Mouse (Mus musculus) neural tube, embryonic 11.5 days (tissue): ENCODE measurements around the gene Tor1a. TPM values are rescaled to one million over a fixed set of nuclear protein-coding genes. Genes with fewer than 3 reads are reported as not detected.
A peak's percentile ranks its signal among the peaks of the same experiment; 100 is the strongest.
"Not testable (repeated sequence)": the region's sequence is repeated elsewhere in the genome, so short reads cannot be mapped to it uniquely, and the experiment has no call there.

ENCODE experiments used
- ATAC-seq: fragments of 200-750 bp; cut with Nextera tagmentation; 2 replicates; pipeline ENCODE4 v1.8.0; 2017; ENCODE audit warnings: moderate number of reproducible peaks, mild to moderate bottlenecking, moderate TSS enrichment, moderate library complexity; ENCODE audit not compliant: insufficient read depth, low FRiP score, low TSS enrichment
- DNase-seq: peaks from one replicate; pipeline ENCODE4 v3.0.0-alpha.2; 2015; ENCODE audit warnings: low spot score
- H3K27ac ChIP-seq: fragments of 300-500 bp; sonication (generic); 2 replicates; pipeline ENCODE4 v1.5.1; 2014; ENCODE audit warnings: low read depth, mild to moderate bottlenecking, low read length
- H3K27me3 ChIP-seq: fragments of 300-500 bp; sonication (generic); 2 replicates; pipeline ENCODE4 v1.6.1; 2014; ENCODE audit warnings: mild to moderate bottlenecking, low read length, mixed read lengths; ENCODE audit not compliant: control insufficient read depth, insufficient read depth
- H3K36me3 ChIP-seq: fragments of 300-500 bp; sonication (generic); 2 replicates; pipeline ENCODE4 v1.6.1; 2014; ENCODE audit warnings: mild to moderate bottlenecking, low read length, moderate library complexity, mixed read lengths; ENCODE audit not compliant: control insufficient read depth, insufficient read depth
- H3K4me1 ChIP-seq: fragments of 300-500 bp; sonication (generic); 2 replicates; pipeline ENCODE4 v1.6.1; 2014; ENCODE audit warnings: low read length, mixed read lengths; ENCODE audit not compliant: control insufficient read depth, insufficient read depth
- H3K4me2 ChIP-seq: fragments of 300-500 bp; sonication (generic); 2 replicates; pipeline ENCODE4 v1.6.1; 2014; ENCODE audit warnings: low read depth, mild to moderate bottlenecking, moderate library complexity
- H3K4me3 ChIP-seq: fragments of 300-500 bp; sonication (generic); 2 replicates; pipeline ENCODE4 v1.5.1; 2014; ENCODE audit warnings: low read depth, low read length
- H3K9ac ChIP-seq: fragments of 300-500 bp; sonication (generic); 2 replicates; pipeline ENCODE4 v1.6.1; 2014; ENCODE audit warnings: mild to moderate bottlenecking, low read length
- H3K9me3 ChIP-seq: fragments of 300-500 bp; sonication (generic); 2 replicates; pipeline ENCODE4 v1.6.1; 2016; ENCODE audit warnings: low read length; ENCODE audit not compliant: control insufficient read depth
- WGBS: fragments of 180-500 bp; shearing (Covaris S2); extraction: QIAGEN DNeasy Blood & Tissue Kit; methylation state at CpG from one replicate; pipeline ENCODE4 v1.1.7; 2014; 5-methylcytosine and 5-hydroxymethylcytosine counted together
- polyA plus RNA-seq: library from polyadenylated mRNA; unstranded; fragments of >200 nt; fragmentation: Nextera tagmentation; extraction: Ambion mirVana; gene quantifications from 2 replicates; pipeline ENCODE4 v1.2.1, GENCODE M21; 2014

Gene Tor1a
- polyA plus RNA-seq, 1 experiment from 2014 or later, result 81.8 TPM

DNA sequence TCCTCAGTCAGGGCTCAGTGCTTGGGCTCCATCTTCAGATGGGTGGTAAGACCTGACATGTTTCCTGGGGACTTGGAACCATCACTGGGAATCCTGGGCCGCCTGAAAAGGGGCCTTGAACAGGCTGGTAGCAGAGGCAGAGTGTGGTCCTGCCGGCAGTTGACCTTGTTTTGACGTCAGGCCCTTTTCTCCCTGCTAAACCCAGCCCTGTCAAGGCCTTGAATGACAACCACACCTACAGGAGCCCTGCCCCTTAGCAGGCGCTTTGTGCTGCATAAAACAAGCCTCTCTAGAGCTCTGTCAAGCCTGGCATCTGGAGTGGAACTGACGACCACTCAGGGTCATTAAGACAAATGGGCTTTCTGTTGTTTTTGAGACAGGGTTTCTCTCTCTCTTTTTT lies 7.9 kb downstream of the Tor1a start:
- Histone ChIP-seq H3K4me2 (no peak overlapping the region), H3K9me3 (no peaks in the 10 kb centered on the region), H3K27me3 (no peaks in the 10 kb centered on the region), H3K4me3 (no peak overlapping the region), H3K27ac (no peak overlapping the region), H3K4me1 (no peaks in the 10 kb centered on the region), H3K36me3 (peaks cover 24% of the 10 kb centered on the region), H3K9ac (no peak overlapping the region)
- 50% methylated on average over 5 of the region's 5 CpGs for WGBS
- no peak for DNase-seq
- no peak for ATAC-seq

DNA sequence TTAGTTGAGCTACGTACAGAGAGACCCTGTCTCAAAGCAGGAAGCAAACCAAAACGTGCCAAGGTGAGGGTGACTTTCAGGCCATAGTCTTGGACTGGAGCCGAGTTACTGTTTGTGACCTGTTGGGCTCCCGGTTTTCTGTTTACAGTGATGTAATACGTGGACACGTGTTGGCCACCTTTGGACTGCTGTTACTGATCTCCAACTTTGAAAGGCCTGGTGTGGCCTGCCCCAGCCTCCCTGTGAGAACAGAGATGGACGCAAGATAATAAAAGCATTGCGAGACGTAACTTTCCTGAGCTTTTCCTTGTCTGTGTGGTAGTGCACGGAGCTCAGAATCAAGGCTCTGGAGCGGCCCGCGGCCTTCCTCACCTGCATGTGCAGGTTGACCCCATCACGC lies 9.0 kb downstream of the Tor1a start:
- Histone ChIP-seq H3K36me3 (peaks cover 22% of the 10 kb centered on the region), H3K27me3 (no peaks in the 10 kb centered on the region), H3K4me3 (no peak overlapping the region), H3K9ac (no peak overlapping the region), H3K4me1 (peaks cover 8% of the 10 kb centered on the region), H3K4me2 (no peak overlapping the region), H3K27ac (no peak overlapping the region), H3K9me3 (no peaks in the 10 kb centered on the region)
- no peak for DNase-seq
- 94% methylated on average over 14 of the region's 14 CpGs for WGBS
- ATAC-seq, result no peak

DNA sequence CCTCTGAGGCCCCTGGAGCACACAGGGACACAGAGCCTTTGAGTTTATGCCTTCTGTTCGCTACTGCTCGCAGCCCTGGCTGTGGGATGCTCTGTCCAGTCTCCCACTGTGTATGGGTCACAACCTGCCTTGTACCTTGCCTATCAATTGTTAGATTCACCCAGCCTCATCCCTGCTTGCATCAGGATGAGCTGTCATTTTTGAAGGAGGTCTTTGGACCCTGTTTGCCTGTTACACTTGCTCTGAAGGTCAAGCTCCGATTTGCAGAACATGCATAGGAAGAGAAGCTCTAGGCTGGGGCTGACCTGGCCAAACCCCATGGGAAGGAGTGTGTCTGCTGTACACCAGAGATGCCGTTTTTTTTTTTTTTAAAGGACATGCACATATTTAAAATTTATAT lies 10.2 kb downstream of the Tor1a start:
- no peak overlapping the region for H3K27ac ChIP-seq
- peaks cover 16% of the 10 kb centered on the region for H3K36me3 ChIP-seq
- WGBS, result 83% methylated on average over 4 of the region's 4 CpGs
- peaks cover 11% of the 10 kb centered on the region for H3K4me1 ChIP-seq
- no peaks in the 10 kb centered on the region for H3K27me3 ChIP-seq
- H3K9me3 ChIP-seq, result no peaks in the 10 kb centered on the region
- no peak overlapping the region for H3K4me3 ChIP-seq
- no peak for ATAC-seq
- no peak overlapping the region for H3K9ac ChIP-seq
- no peak overlapping the region for H3K4me2 ChIP-seq
- DNase-seq, result no peak

DNA sequence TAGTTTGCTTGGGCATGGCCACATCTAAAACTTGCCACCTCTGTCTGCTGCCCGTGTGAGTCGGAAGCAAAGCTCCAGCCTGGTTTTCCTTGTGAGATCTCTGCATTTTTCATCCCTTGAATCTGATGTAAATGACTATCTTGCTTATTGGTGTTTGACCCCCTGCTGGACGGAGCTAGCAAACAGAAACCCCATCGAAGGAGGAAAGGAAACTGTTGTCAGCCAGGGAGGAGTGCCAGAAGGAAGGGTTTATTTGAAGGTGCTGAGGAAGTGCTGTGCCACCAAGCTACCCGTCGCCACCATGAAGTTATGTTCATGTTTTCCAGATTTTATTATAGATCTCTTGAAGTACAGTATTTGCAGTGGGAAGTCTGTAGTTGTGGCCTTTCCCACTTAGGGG lies 12.9 kb downstream of the Tor1a start:
- Histone ChIP-seq H3K9me3 (no peaks in the 10 kb centered on the region), H3K4me1 (peaks cover 11% of the 10 kb centered on the region), H3K4me2 (no peak overlapping the region), H3K9ac (no peak overlapping the region), H3K27me3 (no peaks in the 10 kb centered on the region), H3K27ac (no peak overlapping the region), H3K4me3 (no peak overlapping the region), H3K36me3 (peaks cover 6% of the 10 kb centered on the region; the same call in 1 of the 2 replicates)
- 78% methylated on average over 6 of the region's 6 CpGs for WGBS
- no peak for DNase-seq
- ATAC-seq, result no peak

DNA sequence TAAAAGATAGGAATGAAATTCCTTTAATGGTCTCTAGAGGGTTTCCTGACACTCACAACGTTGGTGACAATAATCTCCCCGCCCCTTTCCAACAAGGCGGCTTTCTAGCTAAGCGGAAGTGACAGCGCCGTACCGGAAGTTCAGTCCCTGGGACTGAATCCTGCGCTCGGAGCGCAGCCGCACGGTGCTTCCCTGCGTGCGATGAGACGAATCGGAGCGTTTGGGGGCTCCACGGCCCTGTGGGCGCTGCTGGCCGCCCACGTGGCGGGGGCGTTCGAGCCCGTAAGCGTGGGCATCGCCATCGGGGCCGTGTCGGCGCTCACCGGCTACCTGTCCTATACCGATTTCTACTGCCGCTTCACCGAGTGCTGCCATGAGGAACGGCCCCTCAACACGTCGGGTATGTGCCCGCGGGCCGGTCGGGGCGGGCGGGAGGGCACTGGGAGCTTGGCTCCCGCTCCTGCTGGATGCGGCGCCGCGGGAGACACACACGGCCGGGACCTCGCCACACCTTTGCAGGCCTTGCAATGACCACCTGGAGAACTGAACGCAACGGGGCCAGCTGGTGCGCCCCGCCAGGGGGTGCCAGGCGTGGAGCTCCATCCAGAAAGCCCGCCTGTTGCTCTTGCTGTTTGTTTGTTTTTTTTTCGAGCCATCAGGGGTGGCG lies 14.8 kb downstream of the Tor1a start, which contains the start of gene Tor1b:
TSS of gene Tor1b (plus strand) at position 136 of the 667 bp plus-strand sequence.
- Histone ChIP-seq H3K4me3 (peak within 1 kb of the TSS; percentile 81), H3K9ac (peak within 1 kb of the TSS; percentile 85), H3K9me3 (no peaks in the 10 kb centered on the region), H3K27ac (peak within 1 kb of the TSS; percentile 70; the same call in 1 of the 2 replicates), H3K4me2 (peak within 1 kb of the TSS; percentile 81), H3K27me3 (no peaks in the 10 kb centered on the region), H3K4me1 (peaks cover 11% of the 10 kb centered on the region), H3K36me3 (peaks cover 6% of the 10 kb centered on the region; the same call in 1 of the 2 replicates)
- WGBS, result under 1% methylated on average over 60 of the region's 60 CpGs
- DNase-seq, result peak; percentile 89
- peak; percentile 77 for ATAC-seq

DNA sequence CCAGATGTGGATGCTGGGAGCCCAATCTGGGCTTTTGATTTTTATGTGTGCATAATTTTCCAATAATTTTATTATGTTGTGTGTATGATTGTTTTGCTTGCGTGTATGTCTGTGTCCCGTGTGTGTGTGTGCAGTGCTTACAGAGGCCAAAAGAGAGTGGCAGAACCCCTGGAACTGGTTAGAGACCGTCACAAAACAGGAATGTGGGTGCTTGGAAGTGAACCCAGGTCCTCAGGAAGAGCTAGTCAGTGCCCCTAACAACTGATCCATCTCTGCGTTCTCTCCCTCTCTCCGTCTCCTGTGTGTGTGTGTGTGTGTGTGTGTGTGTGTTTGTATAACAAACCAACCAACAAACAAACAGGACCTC lies 15.3 kb downstream of the Tor1a start:
- DNase-seq (no peak), ATAC-seq (peak; percentile 38; the same call in 1 of the 2 replicates)
- H3K9ac ChIP-seq, result peak overlapping the region; percentile 38; the same call in 1 of the 2 replicates
- H3K27ac ChIP-seq, result no peak overlapping the region
- peak overlapping the region; percentile 81 for H3K4me2 ChIP-seq
- H3K4me3 ChIP-seq, result peak overlapping the region; percentile 81
- peaks cover 6% of the 10 kb centered on the region; the same call in 1 of the 2 replicates for H3K36me3 ChIP-seq
- no peaks in the 10 kb centered on the region for H3K27me3 ChIP-seq
- 28% methylated on average over 5 of the region's 5 CpGs for WGBS
- H3K9me3 ChIP-seq, result no peaks in the 10 kb centered on the region
- peaks cover 11% of the 10 kb centered on the region for H3K4me1 ChIP-seq

DNA sequence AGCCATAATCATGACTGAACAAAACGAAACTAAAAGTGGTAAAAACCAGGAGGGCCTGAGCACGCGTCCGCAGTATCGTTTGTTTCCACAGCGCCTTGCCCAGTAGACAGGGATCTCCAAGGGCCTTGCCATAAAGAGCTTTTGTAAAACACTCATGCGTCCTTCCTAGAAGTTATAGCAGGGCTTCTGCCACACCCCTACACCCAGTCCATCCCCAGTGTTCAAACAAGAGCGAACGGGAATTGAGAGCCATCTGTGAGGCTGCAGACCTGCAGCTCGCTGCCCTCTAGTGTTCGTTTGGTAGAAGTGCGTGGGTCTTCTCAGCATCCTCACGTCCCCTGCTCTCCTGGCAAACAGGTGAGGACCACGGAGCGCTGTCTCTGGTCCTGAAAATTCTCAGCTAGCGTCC lies 25.1 kb downstream of the Tor1a start:
- H3K9me3 ChIP-seq, result no peaks in the 10 kb centered on the region
- ATAC-seq (no peak), DNase-seq (peak; percentile 73)
- H3K4me2 ChIP-seq, result peak overlapping the region; percentile 27; the same call in 1 of the 2 replicates
- no peak overlapping the region for H3K27ac ChIP-seq
- no peaks in the 10 kb centered on the region for H3K4me1 ChIP-seq
- no peak overlapping the region for H3K9ac ChIP-seq
- H3K36me3 ChIP-seq, result no peaks in the 10 kb centered on the region
- no peaks in the 10 kb centered on the region for H3K27me3 ChIP-seq
- 27% methylated on average over 16 of the region's 16 CpGs for WGBS
- H3K4me3 ChIP-seq, result peak overlapping the region; percentile 23; the same call in 1 of the 2 replicates

DNA sequence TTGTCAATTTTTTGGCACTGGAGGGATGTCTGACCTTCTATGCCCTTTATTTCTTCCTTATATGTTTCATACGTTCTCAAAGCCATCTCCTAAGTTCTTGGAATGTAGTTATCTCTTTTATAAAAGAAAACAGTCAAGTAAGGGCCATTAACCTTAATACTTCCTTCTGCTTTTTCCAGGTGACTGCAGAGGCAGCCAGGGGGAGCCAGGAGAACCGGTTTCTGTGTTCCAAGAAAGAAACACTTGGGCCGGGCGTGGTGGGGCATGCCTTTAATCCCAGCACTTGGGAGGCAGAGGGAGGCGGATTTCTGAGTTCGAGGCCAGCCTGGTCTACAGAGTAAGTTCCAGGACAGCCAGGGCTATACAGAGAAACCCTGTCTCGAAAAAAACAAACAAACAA lies 25.6 kb downstream of the Tor1a start:
- not testable (repeated sequence) for DNase-seq, H3K27me3 ChIP-seq, H3K36me3 ChIP-seq, H3K4me1 ChIP-seq, H3K9ac ChIP-seq, ATAC-seq, H3K27ac ChIP-seq, H3K9me3 ChIP-seq, H3K4me2 ChIP-seq, H3K4me3 ChIP-seq
- 53% methylated on average over 7 of the region's 7 CpGs for whole genome bisulfite sequencing

DNA sequence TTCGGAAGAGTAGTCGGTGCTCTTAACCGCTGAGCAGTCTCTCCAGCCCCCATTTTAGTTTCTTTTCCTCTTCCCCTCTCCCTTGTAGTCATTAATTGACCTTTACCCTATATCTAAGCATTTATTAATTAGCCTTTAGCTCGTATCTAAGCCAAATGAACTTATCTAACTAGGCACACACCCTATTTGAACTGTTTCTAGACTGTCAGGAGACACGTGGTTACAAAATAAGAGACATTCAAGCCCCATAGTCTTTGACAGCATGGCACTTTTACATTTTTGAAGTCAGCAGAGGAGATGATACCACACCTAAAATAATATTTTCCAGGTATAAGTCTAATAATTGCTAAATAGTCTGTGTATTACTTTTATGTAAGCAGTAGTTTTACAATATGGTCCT lies 26.1 kb downstream of the Tor1a start:
- no peak for DNase-seq
- no peak for ATAC-seq

More for the DNA sequence above, 26.1 kb downstream of the Tor1a start:
- Histone ChIP-seq H3K4me3 (no peak overlapping the region), H3K36me3 (no peaks in the 10 kb centered on the region), H3K9ac (no peak overlapping the region), H3K27me3 (no peaks in the 10 kb centered on the region), H3K4me1 (no peaks in the 10 kb centered on the region), H3K4me2 (no peak overlapping the region), H3K27ac (no peak overlapping the region), H3K9me3 (no peaks in the 10 kb centered on the region)
- WGBS, result 87% methylated on average over 5 of the region's 5 CpGs
